Mouse (Mus musculus) olfactory bulb, adult 2 months (tissue): ENCODE measurements around the gene Ankrd33b.

Experiments
- CTCF ChIP-seq: fragments of 200-500 bp; IDR thresholded peaks from 2 replicates; pipeline ENCODE4 v1.5.1; 2012; ENCODE audit warnings: low read depth, mild to moderate bottlenecking, low read length, moderate library complexity; ENCODE audit not compliant: insufficient read depth
- POLR2A ChIP-seq: fragments of 200-500 bp; IDR thresholded peaks from 2 replicates; pipeline ENCODE4 v1.6.1; 2012; ENCODE audit warnings: mild to moderate bottlenecking, low read depth, low read length, moderate library complexity; ENCODE audit not compliant: insufficient read depth

GRCm38 (mm10) chr15:31252590-31253311 is 114.8 kb downstream of the Ankrd33b start:
- TF ChIP-seq CTCF (no peak), POLR2A (no peak)
